Mouse (Mus musculus): Measurements from ENCODE around the gene Pabpc6. TPM values are rescaled to one million over a fixed set of nuclear protein-coding genes. Genes with fewer than 3 reads are reported as not detected.

Gene Pabpc6
- total RNA-seq, 2 experiments from 2014 or later = not detected

Other genes starting within 250 kb of the Pabpc6 start
- gene Gm17728, start 247.7 kb downstream of the Pabpc6 start, total RNA-seq (2015; ENCODE audit: low replicate concordance) = not detected in 2 replicates
- gene Gm17728, start 247.7 kb downstream of the Pabpc6 start, total RNA-seq (2017; ENCODE audit: low replicate concordance) = not detected in 2 replicates